Mouse (Mus musculus): ENCODE measurements around the gene Srrm4. TPM values are rescaled to one million over a fixed set of nuclear protein-coding genes. Genes with fewer than 3 reads are reported as not detected.

Gene Srrm4
- polyA plus RNA-seq, 1 experiment = not detected

- H3K27me3 ChIP-seq (ENCODE audit: control insufficient read depth) = no peaks in the 10 kb centered on the region
- peaks cover 69% of the 10 kb centered on the region for H3K9me3 ChIP-seq (ENCODE audit: control insufficient read depth, low read length)
- no peaks in the 10 kb centered on the region for H3K4me1 ChIP-seq (ENCODE audit: control insufficient read depth)
- no peak overlapping the region for H3K4me3 ChIP-seq (replicated peaks)
- TF ChIP-seq GATA1 (IDR thresholded peaks at IDR 0.05; ENCODE audit: low read length) (no peak), TAL1 (IDR thresholded peaks at IDR 0.05; ENCODE audit: low read length) (no peak)
- H3K36me3 ChIP-seq (ENCODE audit: control insufficient read depth) = no peaks in the 10 kb centered on the region
These were observed 53.1 kb downstream of the Srrm4 start for GRCm38 (mm10) chr5:116538491-116538890.

DNA sequence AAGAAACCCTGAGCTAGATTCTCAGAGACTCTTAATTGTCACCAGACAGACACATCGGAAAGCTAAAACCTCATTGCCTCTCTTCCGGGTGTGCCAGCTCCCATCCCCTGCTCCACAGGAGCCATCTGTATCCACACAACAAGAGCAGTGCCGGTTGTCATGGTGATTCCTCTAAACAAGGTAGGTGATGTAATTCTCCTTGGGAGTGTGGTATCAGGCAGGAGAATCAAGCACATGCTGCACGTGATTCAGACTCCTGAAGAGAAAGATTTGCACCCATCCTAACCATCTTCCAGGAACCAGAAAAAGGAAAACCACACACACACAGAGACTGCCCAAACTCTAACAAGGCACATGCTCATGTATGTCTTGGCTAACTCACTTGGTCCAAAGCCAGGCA lies 65.3 kb downstream of the Srrm4 start:
- Histone ChIP-seq H3K9me3 (ENCODE audit: control insufficient read depth, low read length) (peaks cover 38% of the 10 kb centered on the region), H3K27me3 (ENCODE audit: control insufficient read depth) (no peaks in the 10 kb centered on the region), H3K4me3 (replicated peaks) (no peak overlapping the region), H3K4me1 (ENCODE audit: control insufficient read depth) (no peaks in the 10 kb centered on the region), H3K36me3 (ENCODE audit: control insufficient read depth) (no peaks in the 10 kb centered on the region)
- TF ChIP-seq TAL1 (IDR thresholded peaks at IDR 0.05; ENCODE audit: low read length) = no peak
- TF ChIP-seq GATA1 (IDR thresholded peaks at IDR 0.05; ENCODE audit: low read length) = no peak

DNA sequence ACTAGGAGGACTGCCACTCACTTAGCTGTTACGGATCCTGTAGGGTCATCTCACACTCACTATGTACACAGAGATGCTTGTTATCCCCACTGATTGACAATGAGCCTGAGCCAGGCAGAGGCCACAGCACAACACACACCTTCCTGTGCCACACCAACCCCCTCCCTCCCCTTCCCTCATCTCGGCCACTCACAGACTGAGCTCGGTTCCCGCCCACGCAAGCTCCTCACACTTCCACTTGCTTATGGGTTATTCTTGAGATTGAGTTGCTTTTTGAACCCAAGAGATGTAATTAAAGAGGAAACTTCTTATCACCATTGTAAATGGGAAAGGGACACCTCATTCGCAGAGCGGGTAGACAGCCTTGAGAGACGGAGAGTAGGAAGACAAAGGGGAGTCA lies 66.3 kb downstream of the Srrm4 start:
- no peak for TF ChIP-seq GATA1 (IDR thresholded peaks at IDR 0.05; ENCODE audit: low read length)
- TF ChIP-seq TAL1 (IDR thresholded peaks at IDR 0.05; ENCODE audit: low read length) = no peak
- Histone ChIP-seq H3K9me3 (ENCODE audit: control insufficient read depth, low read length) (peaks cover 33% of the 10 kb centered on the region), H3K4me3 (replicated peaks) (no peak overlapping the region), H3K36me3 (ENCODE audit: control insufficient read depth) (no peaks in the 10 kb centered on the region), H3K27me3 (ENCODE audit: control insufficient read depth) (no peaks in the 10 kb centered on the region), H3K4me1 (ENCODE audit: control insufficient read depth) (no peaks in the 10 kb centered on the region)

DNA sequence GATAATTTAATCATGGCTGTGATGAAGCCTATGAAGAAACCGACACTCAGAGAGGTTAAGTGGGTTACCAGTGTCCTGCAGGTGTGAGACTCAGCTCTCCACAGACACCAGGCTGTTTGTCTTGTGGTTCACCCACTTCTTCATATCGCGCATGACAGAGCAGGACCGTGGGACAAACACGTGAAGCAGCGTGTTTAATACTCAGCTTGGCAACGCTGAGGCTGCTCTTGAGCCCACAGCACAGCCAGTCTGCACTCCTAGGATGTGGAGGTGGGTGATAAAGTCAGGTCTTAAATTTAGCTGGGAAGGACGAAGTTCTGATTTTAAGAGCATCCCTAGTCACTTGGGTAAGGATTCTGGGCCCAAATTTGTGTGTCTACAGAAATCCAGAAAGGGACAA lies 68.1 kb downstream of the Srrm4 start:
- no peak for TF ChIP-seq TAL1 (IDR thresholded peaks at IDR 0.05; ENCODE audit: low read length)
- no peak for TF ChIP-seq GATA1 (IDR thresholded peaks at IDR 0.05; ENCODE audit: low read length)
- Histone ChIP-seq H3K27me3 (ENCODE audit: control insufficient read depth) (no peaks in the 10 kb centered on the region), H3K4me3 (replicated peaks) (no peak overlapping the region), H3K4me1 (ENCODE audit: control insufficient read depth) (no peaks in the 10 kb centered on the region), H3K9me3 (ENCODE audit: control insufficient read depth, low read length) (peaks cover 27% of the 10 kb centered on the region), H3K36me3 (ENCODE audit: control insufficient read depth) (no peaks in the 10 kb centered on the region)

- Histone ChIP-seq H3K9me3 (ENCODE audit: control insufficient read depth, low read length) (peaks cover 27% of the 10 kb centered on the region), H3K4me3 (replicated peaks) (no peak overlapping the region)
These were observed 68.5 kb downstream of the Srrm4 start for GRCm38 (mm10) chr5:116523079-116523478.

GRCm38 (mm10) chr5:116522273-116522672 lies 69.3 kb downstream of the Srrm4 start:
- peaks cover 28% of the 10 kb centered on the region for H3K9me3 ChIP-seq (ENCODE audit: control insufficient read depth, low read length)
- H3K4me3 ChIP-seq (replicated peaks) = no peak overlapping the region
- H3K4me1 ChIP-seq (ENCODE audit: control insufficient read depth) = no peaks in the 10 kb centered on the region
- TF ChIP-seq TAL1 (IDR thresholded peaks at IDR 0.05; ENCODE audit: low read length) (no peak), GATA1 (IDR thresholded peaks at IDR 0.05; ENCODE audit: low read length) (no peak)
- no peaks in the 10 kb centered on the region for H3K27me3 ChIP-seq (ENCODE audit: control insufficient read depth)
- no peaks in the 10 kb centered on the region for H3K36me3 ChIP-seq (ENCODE audit: control insufficient read depth)

More at GRCm38 (mm10) chr5:116523079-116523478, 68.5 kb downstream of the Srrm4 start:
- Histone ChIP-seq H3K36me3 (ENCODE audit: control insufficient read depth) (no peaks in the 10 kb centered on the region), H3K27me3 (ENCODE audit: control insufficient read depth) (no peaks in the 10 kb centered on the region), H3K4me1 (ENCODE audit: control insufficient read depth) (no peaks in the 10 kb centered on the region)
- TF ChIP-seq TAL1 (IDR thresholded peaks at IDR 0.05; ENCODE audit: low read length) = no peak
- TF ChIP-seq GATA1 (IDR thresholded peaks at IDR 0.05; ENCODE audit: low read length) = no peak

GRCm38 (mm10) chr5:116518047-116518446 lies 73.6 kb downstream of the Srrm4 start:
- H3K36me3 ChIP-seq (ENCODE audit: control insufficient read depth) = no peaks in the 10 kb centered on the region
- peaks cover 25% of the 10 kb centered on the region for H3K9me3 ChIP-seq (ENCODE audit: control insufficient read depth, low read length)
- no peaks in the 10 kb centered on the region for H3K27me3 ChIP-seq (ENCODE audit: control insufficient read depth)
- TF ChIP-seq GATA1 (IDR thresholded peaks at IDR 0.05; ENCODE audit: low read length) (no peak), TAL1 (IDR thresholded peaks at IDR 0.05; ENCODE audit: low read length) (no peak)
- no peak overlapping the region for H3K4me3 ChIP-seq (replicated peaks)
- no peaks in the 10 kb centered on the region for H3K4me1 ChIP-seq (ENCODE audit: control insufficient read depth)

DNA sequence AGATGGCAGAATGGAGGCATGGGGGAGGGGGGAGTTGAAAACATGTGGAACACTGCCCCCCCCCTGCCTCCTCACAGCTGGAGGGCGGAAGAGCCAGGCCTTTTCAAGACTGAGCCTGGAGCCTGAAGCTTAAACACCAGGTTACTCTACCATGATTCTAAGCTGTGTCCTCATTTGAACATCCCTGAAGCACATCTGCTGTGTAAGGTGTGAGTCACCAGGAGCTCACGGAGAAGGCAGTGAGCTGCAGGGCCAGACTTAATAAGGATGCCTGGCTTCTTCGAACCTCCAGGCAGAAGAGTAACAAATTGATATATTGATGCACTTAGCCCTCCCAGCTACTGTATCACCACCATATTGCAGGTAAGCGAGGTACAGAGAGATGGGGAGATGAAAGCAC lies 79.5 kb downstream of the Srrm4 start:
- Histone ChIP-seq H3K4me1 (ENCODE audit: control insufficient read depth) (no peaks in the 10 kb centered on the region), H3K36me3 (ENCODE audit: control insufficient read depth) (no peaks in the 10 kb centered on the region), H3K27me3 (ENCODE audit: control insufficient read depth) (no peaks in the 10 kb centered on the region), H3K9me3 (ENCODE audit: control insufficient read depth, low read length) (peaks cover 45% of the 10 kb centered on the region), H3K4me3 (replicated peaks) (no peak overlapping the region)
- TF ChIP-seq TAL1 (IDR thresholded peaks at IDR 0.05; ENCODE audit: low read length) (no peak), GATA1 (IDR thresholded peaks at IDR 0.05; ENCODE audit: low read length) (no peak)

GRCm38 (mm10) chr5:116510229-116510628 lies 81.4 kb downstream of the Srrm4 start:
- no peaks in the 10 kb centered on the region for H3K36me3 ChIP-seq (ENCODE audit: control insufficient read depth)
- H3K27me3 ChIP-seq (ENCODE audit: control insufficient read depth) = no peaks in the 10 kb centered on the region
- TF ChIP-seq TAL1 (IDR thresholded peaks at IDR 0.05; ENCODE audit: low read length) = no peak
- no peak for TF ChIP-seq GATA1 (IDR thresholded peaks at IDR 0.05; ENCODE audit: low read length)
- H3K9me3 ChIP-seq (ENCODE audit: control insufficient read depth, low read length) = peaks cover 48% of the 10 kb centered on the region
- H3K4me3 ChIP-seq (replicated peaks) = no peak overlapping the region
- no peaks in the 10 kb centered on the region for H3K4me1 ChIP-seq (ENCODE audit: control insufficient read depth)

DNA sequence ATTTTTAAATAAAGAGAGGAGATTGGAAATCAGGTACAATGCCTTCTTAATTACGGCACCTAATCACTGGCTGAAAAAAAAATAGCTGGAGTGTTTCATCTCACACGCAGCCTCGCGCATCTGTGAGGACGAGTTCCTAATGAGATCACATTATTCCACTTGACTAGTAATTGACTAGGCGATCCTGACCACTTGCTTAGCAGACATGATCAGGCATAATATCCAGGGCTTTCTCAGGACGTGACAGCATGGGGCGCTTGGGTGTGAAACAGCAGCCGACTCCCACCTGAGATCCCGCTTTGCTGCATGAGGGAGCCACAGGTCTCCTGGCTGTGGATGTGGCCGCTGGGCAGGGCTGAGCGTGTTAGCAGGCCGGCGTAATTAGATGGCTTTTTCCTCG lies 90.3 kb downstream of the Srrm4 start:
- H3K9me3 ChIP-seq (ENCODE audit: control insufficient read depth, low read length) = peaks cover 32% of the 10 kb centered on the region
- H3K4me3 ChIP-seq (replicated peaks) = no peak overlapping the region
- TF ChIP-seq TAL1 (IDR thresholded peaks at IDR 0.05; ENCODE audit: low read length) (no peak), GATA1 (IDR thresholded peaks at IDR 0.05; ENCODE audit: low read length) (no peak)
- H3K4me1 ChIP-seq (ENCODE audit: control insufficient read depth) = no peaks in the 10 kb centered on the region
- no peaks in the 10 kb centered on the region for H3K27me3 ChIP-seq (ENCODE audit: control insufficient read depth)
- no peaks in the 10 kb centered on the region for H3K36me3 ChIP-seq (ENCODE audit: control insufficient read depth)
